ENCODE assay signal across 12 mouse cellular contexts in the genomic region with DNA sequence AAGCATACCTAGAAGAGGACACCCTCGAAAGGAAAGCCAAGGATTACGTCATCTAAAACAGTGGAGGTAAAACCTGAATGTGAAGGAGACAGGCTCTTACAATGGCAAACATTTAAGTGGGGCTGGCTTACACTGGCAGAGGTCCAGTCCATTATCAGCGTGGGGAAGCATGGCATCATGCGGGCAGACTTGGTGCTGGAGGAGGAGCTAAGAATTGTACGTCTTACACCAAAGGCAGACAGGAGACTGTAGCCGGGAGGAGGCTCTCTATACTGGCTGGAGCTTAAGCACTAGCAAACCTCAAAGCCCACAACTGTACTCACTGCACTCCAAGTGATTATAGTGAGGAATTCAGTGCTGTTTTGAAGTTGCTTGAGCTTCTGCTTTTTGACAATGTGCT.
A peak's percentile ranks its signal among the peaks of the same experiment; 100 is the strongest.
DNase-seq lines count a peak whose midpoint lies in the region; ATAC-seq and TF ChIP-seq lines count a peak whose summit lies in the region.
"Had no signal": no experiment of that assay in that cellular context is flagged by ENCODE, and none has a peak within 500 bp of the region (broad histone marks: within the 10 kb centered on the region; RNA-seq: fewer than 3 reads in every experiment).

No protein-coding gene starts in this region.

- no peak for TF ChIP-seq POLR2A in liver, adult 2 months (IDR thresholded peaks at IDR 0.05; ENCODE audit: extremely low read depth, insufficient read depth, low read length)

- peak; percentile 32 to 44 for DNase-seq in cerebellum, postnatal 10 days
- DNase-seq in cerebellum, adult 11-12 months: no peak
- DNase-seq in liver, adult 2 months (ENCODE audit: extremely low read depth, low read depth, low spot score): peak; percentile 77
- DNase-seq in liver: no peak
- DNase-seq in lung, adult 18-20 months: peak; percentile 68 to 78
- DNase-seq in gastrocnemius, postnatal 25 days: no peak
- no peak for DNase-seq in kidney, postnatal 10 days
- DNase-seq: gastrocnemius, postnatal 10 days had no signal

- H3K9me3 ChIP-seq in stomach, embryonic 14.5 days (ENCODE audit: control insufficient read depth, low read depth, low read length): no peaks in the 10 kb centered on the region
- H3K9me3 ChIP-seq: midbrain, embryonic 12.5 days; neural tube, embryonic 12.5 days had no signal

- peak overlapping the region; percentile 68 for H3K27ac ChIP-seq in liver, adult 2 months (replicated peaks; ENCODE audit: insufficient read depth, low read depth, low read length)
- H3K27ac ChIP-seq in stomach, embryonic 14.5 days (ENCODE audit: low read length): no peak overlapping the region
- H3K27ac ChIP-seq: midbrain, embryonic 12.5 days; neural tube, embryonic 12.5 days had no signal

- H3K4me1 ChIP-seq in liver, adult 2 months (ENCODE audit: control insufficient read depth, insufficient read depth, low read length): peaks cover 19% of the 10 kb centered on the region
- H3K4me1 ChIP-seq in stomach, embryonic 14.5 days (ENCODE audit: control insufficient read depth, insufficient read depth, low read length): no peaks in the 10 kb centered on the region
- H3K4me1 ChIP-seq: neural tube, embryonic 12.5 days had no signal

- no peaks in the 10 kb centered on the region for H3K36me3 ChIP-seq in liver, adult 2 months (ENCODE audit: control insufficient read depth, insufficient read depth, low read length)
- H3K36me3 ChIP-seq in stomach, embryonic 14.5 days (ENCODE audit: control insufficient read depth, insufficient read depth, low read length): no peaks in the 10 kb centered on the region
- H3K36me3 ChIP-seq: midbrain, embryonic 12.5 days; neural tube, embryonic 12.5 days had no signal

- peak; percentile 42; the same call in 1 of the 2 replicates for ATAC-seq in stomach, embryonic 14.5 days (ENCODE audit: insufficient number of reproducible peaks, insufficient read depth, low FRiP score, low read depth)
- ATAC-seq: inflammation-experienced regulatory T-cells, adult 6 months had no signal

- TF ChIP-seq CTCF in liver, adult 2 months (IDR thresholded peaks at IDR 0.05; ENCODE audit: low read depth, low read length): no peak

- no peaks in the 10 kb centered on the region for H3K79me2 ChIP-seq in liver, adult 2 months (ENCODE audit: control insufficient read depth, insufficient read depth, low read length)

- WGBS in liver, adult 2 months: 10% methylated on average over 6 of the region's 6 CpGs
- WGBS in stomach, embryonic 14.5 days: 60% methylated on average over 6 of the region's 6 CpGs

- no peak overlapping the region for H3K4me3 ChIP-seq in liver, adult 2 months (ENCODE audit: insufficient read depth, low read depth, low read length)
- no peak overlapping the region for H3K4me3 ChIP-seq in stomach, embryonic 14.5 days (ENCODE audit: low read depth, low read length)
- H3K4me3 ChIP-seq: midbrain, embryonic 12.5 days; neural tube, embryonic 12.5 days had no signal

- no peaks in the 10 kb centered on the region for H3K27me3 ChIP-seq in liver, adult 2 months (ENCODE audit: control insufficient read depth, insufficient read depth, low read length)
- no peaks in the 10 kb centered on the region for H3K27me3 ChIP-seq in stomach, embryonic 14.5 days (ENCODE audit: control insufficient read depth, insufficient read depth, low read length)
- H3K27me3 ChIP-seq: midbrain, embryonic 12.5 days; neural tube, embryonic 12.5 days had no signal

- H3K4me2 ChIP-seq in stomach, embryonic 14.5 days (replicated peaks; ENCODE audit: low read depth, low read length): no peak overlapping the region
- H3K4me2 ChIP-seq: midbrain, embryonic 12.5 days; neural tube, embryonic 12.5 days had no signal

- peak overlapping the region; percentile 3; the same call in 1 of the 2 replicates for H3K9ac ChIP-seq in liver, adult 2 months (ENCODE audit: low read depth, low read length)
- H3K9ac ChIP-seq in stomach, embryonic 14.5 days (replicated peaks; ENCODE audit: low read depth, low read length): no peak overlapping the region
- H3K9ac ChIP-seq: midbrain, embryonic 12.5 days; neural tube, embryonic 12.5 days had no signal

Comparison
In these comparisons a context has a peak if more than half of its experiments do, and no peak if none do; other contexts are left out.
1. DNase-seq: peak in cerebellum, postnatal 10 days (2 of 2), liver, adult 2 months (single experiment) and lung, adult 18-20 months (2 of 2); none in cerebellum, adult 11-12 months (single experiment), liver (single experiment), gastrocnemius, postnatal 25 days (single experiment) and kidney, postnatal 10 days (single experiment).